Mouse (Mus musculus): ENCODE results near the gene Ctsll3. TPM values are rescaled to one million over a fixed set of nuclear protein-coding genes. Genes with fewer than 3 reads are reported as not detected.
A peak's percentile ranks its signal among the peaks of the same experiment; 100 is the strongest.

Gene Ctsll3
- polyA plus RNA-seq, 1 experiment from 2014 or later = not detected

GRCm38 (mm10) chr13:60783301-60783700, 19.3 kb downstream of the Ctsll3 start:
- H3K27me3 ChIP-seq (ENCODE audit: insufficient read depth, poor library complexity, severe bottlenecking) = no peaks in the 10 kb centered on the region
- no peaks in the 10 kb centered on the region for H3K36me3 ChIP-seq
- no peak overlapping the region for H3K27ac ChIP-seq
- H3K9me3 ChIP-seq = no peaks in the 10 kb centered on the region
- 84% methylated on average over 7 of the region's 7 CpGs for WGBS
- no peaks in the 10 kb centered on the region for H3K4me1 ChIP-seq
- DNase-seq (ENCODE audit: low spot score) = peak; percentile 67
- no peak overlapping the region for H3K4me3 ChIP-seq

GRCm38 (mm10) chr13:60780534-60780933, 22.1 kb downstream of the Ctsll3 start:
- no peaks in the 10 kb centered on the region for H3K36me3 ChIP-seq
- no peaks in the 10 kb centered on the region for H3K4me1 ChIP-seq
- WGBS = 81% methylated on average over 3 of the region's 3 CpGs
- no peak overlapping the region for H3K4me3 ChIP-seq
- no peaks in the 10 kb centered on the region for H3K9me3 ChIP-seq
- H3K27ac ChIP-seq = no peak overlapping the region
- H3K27me3 ChIP-seq (ENCODE audit: insufficient read depth, poor library complexity, severe bottlenecking) = no peaks in the 10 kb centered on the region
- DNase-seq (ENCODE audit: low spot score) = no peak

GRCm38 (mm10) chr13:60761161-60761560, 41.5 kb downstream of the Ctsll3 start:
- no peaks in the 10 kb centered on the region for H3K9me3 ChIP-seq
- H3K36me3 ChIP-seq = peaks cover 27% of the 10 kb centered on the region
- no peaks in the 10 kb centered on the region for H3K27me3 ChIP-seq (ENCODE audit: insufficient read depth, poor library complexity, severe bottlenecking)
- no peak overlapping the region for H3K4me3 ChIP-seq
- H3K27ac ChIP-seq = no peak overlapping the region
- no peak for DNase-seq (ENCODE audit: low spot score)
- 95% methylated on average over 17 of the region's 17 CpGs for WGBS
- H3K4me1 ChIP-seq = no peaks in the 10 kb centered on the region

GRCm38 (mm10) chr13:60760392-60760791, 42.3 kb downstream of the Ctsll3 start:
- WGBS = 87% methylated on average over 12 of the region's 12 CpGs
- Histone ChIP-seq H3K4me3 (no peak overlapping the region), H3K36me3 (peaks cover 27% of the 10 kb centered on the region), H3K4me1 (no peaks in the 10 kb centered on the region), H3K9me3 (no peaks in the 10 kb centered on the region), H3K27me3 (ENCODE audit: insufficient read depth, poor library complexity, severe bottlenecking) (no peaks in the 10 kb centered on the region), H3K27ac (no peak overlapping the region)
- no peak for DNase-seq (ENCODE audit: low spot score)

DNA sequence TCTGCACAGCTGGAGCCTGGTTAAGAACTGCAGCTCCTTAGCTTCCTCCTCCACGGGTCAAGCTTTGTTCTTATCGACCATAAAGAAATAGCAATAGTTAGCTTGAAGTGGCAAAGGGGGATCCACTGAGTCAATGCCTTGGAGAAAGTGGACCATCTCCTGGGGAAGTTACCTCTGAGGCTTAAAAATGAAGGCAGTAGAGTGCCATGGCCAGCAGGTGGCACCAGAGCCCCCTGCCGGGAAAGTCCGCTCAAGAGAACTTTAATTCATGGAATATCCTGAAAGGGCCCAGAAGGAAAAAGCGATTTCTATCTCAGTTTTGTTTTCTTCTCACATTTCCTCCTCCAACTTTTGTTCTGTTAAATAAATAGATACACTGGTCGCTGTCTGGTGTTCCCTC, 43.5 kb downstream of the Ctsll3 start:
- H3K4me1 ChIP-seq = no peaks in the 10 kb centered on the region
- DNase-seq (ENCODE audit: low spot score) = no peak
- no peak overlapping the region for H3K27ac ChIP-seq
- H3K4me3 ChIP-seq = no peak overlapping the region
- WGBS = 41% methylated on average over 6 of the region's 6 CpGs
- H3K27me3 ChIP-seq (ENCODE audit: insufficient read depth, poor library complexity, severe bottlenecking) = no peaks in the 10 kb centered on the region
- no peaks in the 10 kb centered on the region for H3K9me3 ChIP-seq
- peaks cover 27% of the 10 kb centered on the region for H3K36me3 ChIP-seq

DNA sequence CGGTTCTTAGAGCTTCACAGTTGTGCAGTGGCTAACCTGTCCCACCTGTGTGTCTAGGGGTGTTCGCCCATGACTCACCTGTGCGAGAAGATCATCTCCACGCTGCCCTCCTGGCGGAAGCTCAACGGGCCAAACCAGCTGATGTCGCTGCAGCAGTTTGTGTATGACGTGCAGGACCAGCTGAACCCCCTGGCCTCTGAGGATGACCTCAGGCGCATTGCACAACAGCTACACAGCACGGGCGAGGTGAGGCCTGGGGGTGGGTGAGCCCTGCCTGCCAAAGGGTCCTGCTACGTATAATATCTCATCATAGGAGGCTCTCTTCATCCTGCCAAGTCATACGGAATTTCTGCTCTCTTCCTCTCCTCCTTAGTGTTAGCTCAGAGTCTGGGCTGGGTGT, 45.4 kb downstream of the Ctsll3 start:
- no peak for DNase-seq (ENCODE audit: low spot score)
- Histone ChIP-seq H3K27me3 (ENCODE audit: insufficient read depth, poor library complexity, severe bottlenecking) (no peaks in the 10 kb centered on the region), H3K4me3 (no peak overlapping the region), H3K9me3 (no peaks in the 10 kb centered on the region), H3K4me1 (no peaks in the 10 kb centered on the region), H3K27ac (no peak overlapping the region), H3K36me3 (peaks cover 41% of the 10 kb centered on the region)
- WGBS = 86% methylated on average over 13 of the region's 13 CpGs

DNA sequence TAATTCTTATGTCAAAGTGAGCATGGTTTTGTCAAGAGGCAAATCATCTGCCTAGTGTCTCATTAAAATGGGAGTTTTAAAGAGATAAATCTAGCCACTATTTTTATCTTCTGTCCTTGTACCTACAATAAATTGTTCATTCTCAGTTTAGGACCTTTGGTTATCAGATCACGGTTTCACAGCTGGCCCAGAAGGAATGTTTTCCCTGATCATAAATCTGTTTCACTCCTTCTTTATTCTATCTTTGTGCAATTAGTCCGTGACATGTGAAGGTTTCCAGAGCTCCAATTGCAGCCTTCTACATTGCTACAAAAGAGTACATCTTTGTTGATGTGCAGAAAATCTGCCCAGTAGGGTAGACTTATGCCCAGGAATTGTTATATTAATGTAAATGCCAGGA, 47.4 kb downstream of the Ctsll3 start:
- Histone ChIP-seq H3K4me1 (no peaks in the 10 kb centered on the region), H3K27ac (no peak overlapping the region), H3K9me3 (no peaks in the 10 kb centered on the region), H3K36me3 (peaks cover 37% of the 10 kb centered on the region), H3K27me3 (ENCODE audit: insufficient read depth, poor library complexity, severe bottlenecking) (no peaks in the 10 kb centered on the region), H3K4me3 (no peak overlapping the region)
- DNase-seq (ENCODE audit: low spot score) = no peak
- WGBS = 74% methylated on average over 2 of the region's 2 CpGs

GRCm38 (mm10) chr13:60753216-60753615, 49.4 kb downstream of the Ctsll3 start:
- no peaks in the 10 kb centered on the region for H3K27me3 ChIP-seq (ENCODE audit: insufficient read depth, poor library complexity, severe bottlenecking)
- H3K27ac ChIP-seq = no peak overlapping the region
- 90% methylated on average over 6 of the region's 6 CpGs for WGBS
- no peak overlapping the region for H3K4me3 ChIP-seq
- H3K9me3 ChIP-seq = no peaks in the 10 kb centered on the region
- peaks cover 54% of the 10 kb centered on the region for H3K36me3 ChIP-seq
- no peak for DNase-seq (ENCODE audit: low spot score)
- H3K4me1 ChIP-seq = no peaks in the 10 kb centered on the region

- H3K27me3 ChIP-seq (ENCODE audit: insufficient read depth, poor library complexity, severe bottlenecking) = no peaks in the 10 kb centered on the region
- no peak overlapping the region for H3K27ac ChIP-seq
- WGBS = 88% methylated on average over 7 of the region's 7 CpGs
- H3K4me3 ChIP-seq = no peak overlapping the region
- no peaks in the 10 kb centered on the region for H3K4me1 ChIP-seq
- H3K9me3 ChIP-seq = no peaks in the 10 kb centered on the region
- peaks cover 50% of the 10 kb centered on the region for H3K36me3 ChIP-seq
- no peak for DNase-seq (ENCODE audit: low spot score)
Measured at GRCm38 (mm10) chr13:60750930-60751329, 51.7 kb downstream of the Ctsll3 start.

- no peak overlapping the region for H3K27ac ChIP-seq
- WGBS = 89% methylated on average over 2 of the region's 2 CpGs
- 0 out of 2 replicates have a peak, but pooled peaks cover 6% of the 10 kb centered on the region for H3K4me1 ChIP-seq
- H3K27me3 ChIP-seq (ENCODE audit: insufficient read depth, poor library complexity, severe bottlenecking) = no peaks in the 10 kb centered on the region
- H3K9me3 ChIP-seq = no peaks in the 10 kb centered on the region
- H3K36me3 ChIP-seq = peaks cover 43% of the 10 kb centered on the region
- H3K4me3 ChIP-seq = no peak overlapping the region
- no peak for DNase-seq (ENCODE audit: low spot score)
Measured at GRCm38 (mm10) chr13:60748556-60748955, 54.1 kb downstream of the Ctsll3 start.

Other genes with a start within 250 kb of the Ctsll3 start
- gene Dapk1, start 200.9 kb downstream of the Ctsll3 start, polyA plus RNA-seq (2016; fragmentation: Nextera tagmentation; extraction: Ambion mirVana) = 12.1 and 19.4 TPM in 2 replicates
- gene BC051665, start 16.5 kb downstream of the Ctsll3 start, polyA plus RNA-seq (2016; fragmentation: Nextera tagmentation; extraction: Ambion mirVana) = not detected in 2 replicates
- gene 4930486L24Rik, start 61.6 kb upstream of the Ctsll3 start, polyA plus RNA-seq (2016; fragmentation: Nextera tagmentation; extraction: Ambion mirVana) = 0.38 TPM in 1 of 2 replicates, not detected in the other
- gene Gm49392, start 94.0 kb upstream of the Ctsll3 start, polyA plus RNA-seq (2016; fragmentation: Nextera tagmentation; extraction: Ambion mirVana) = 0.69 TPM in 1 of 2 replicates, not detected in the other
- 3.6 and 5.7 TPM in 2 replicates for gene Ctla2b, start 94.6 kb upstream of the Ctsll3 start, polyA plus RNA-seq (2016; fragmentation: Nextera tagmentation; extraction: Ambion mirVana)
- not detected in 2 replicates for gene Tpbpb, start 102.0 kb upstream of the Ctsll3 start, polyA plus RNA-seq (2016; fragmentation: Nextera tagmentation; extraction: Ambion mirVana)
- not detected in 2 replicates for gene Gm49393, start 132.7 kb upstream of the Ctsll3 start, polyA plus RNA-seq (2016; fragmentation: Nextera tagmentation; extraction: Ambion mirVana)
- 0.98 and 1.4 TPM in 2 replicates for gene Gm49391, start 133.7 kb upstream of the Ctsll3 start, polyA plus RNA-seq (2016; fragmentation: Nextera tagmentation; extraction: Ambion mirVana)
- gene Ctla2a, start 133.8 kb upstream of the Ctsll3 start, polyA plus RNA-seq (2016; fragmentation: Nextera tagmentation; extraction: Ambion mirVana) = 32.2 and 48.4 TPM in 2 replicates
- not detected in 2 replicates for gene Tpbpa, start 139.1 kb upstream of the Ctsll3 start, polyA plus RNA-seq (2016; fragmentation: Nextera tagmentation; extraction: Ambion mirVana)
- 0.25 TPM in 1 of 2 replicates, not detected in the other for gene Ctsj, start 203.1 kb upstream of the Ctsll3 start, polyA plus RNA-seq (2016; fragmentation: Nextera tagmentation; extraction: Ambion mirVana)
- not detected in 2 replicates for gene Ctsq, start 237.8 kb upstream of the Ctsll3 start, polyA plus RNA-seq (2016; fragmentation: Nextera tagmentation; extraction: Ambion mirVana)